Mouse (Mus musculus) bone marrow macrophage, adult 2 months (primary cell): ENCODE results near the gene Cep128. TPM values are rescaled to one million over a fixed set of nuclear protein-coding genes. Genes with fewer than 3 reads are reported as not detected.

Experiments used
- H3K27ac ChIP-seq: 2 replicates; pipeline ENCODE4 v1.5.1; 2012; ENCODE audit warnings: low read depth, low read length; ENCODE audit not compliant: insufficient read depth
- H3K4me1 ChIP-seq: 2 replicates; pipeline ENCODE4 v1.6.1; 2012; ENCODE audit warnings: low read length; ENCODE audit not compliant: control insufficient read depth, insufficient read depth
- H3K4me3 ChIP-seq: 2 replicates; pipeline ENCODE4 v1.5.1; 2012; ENCODE audit warnings: mild to moderate bottlenecking, low read length, moderate library complexity; ENCODE audit not compliant: insufficient read depth
- CTCF ChIP-seq: IDR thresholded peaks from 2 replicates; pipeline ENCODE4 v1.5.1; 2012; ENCODE audit warnings: low read depth, mild to moderate bottlenecking, low read length, moderate library complexity
- POLR2A ChIP-seq: IDR thresholded peaks from 2 replicates; pipeline ENCODE4 v1.6.1; 2012; ENCODE audit warnings: mild to moderate bottlenecking, low read depth, low read length, borderline replicate concordance
- polyA plus RNA-seq: library from polyadenylated mRNA; stranded (reverse); fragments of >200 nt; gene quantifications from 2 replicates; pipeline ENCODE4 v1.2.4, GENCODE M21; 2012; ENCODE audit not compliant: missing spikeins, insufficient read depth, insufficient read length

Gene Cep128
- polyA plus RNA-seq, 1 experiment = 21.0 TPM

DNA sequence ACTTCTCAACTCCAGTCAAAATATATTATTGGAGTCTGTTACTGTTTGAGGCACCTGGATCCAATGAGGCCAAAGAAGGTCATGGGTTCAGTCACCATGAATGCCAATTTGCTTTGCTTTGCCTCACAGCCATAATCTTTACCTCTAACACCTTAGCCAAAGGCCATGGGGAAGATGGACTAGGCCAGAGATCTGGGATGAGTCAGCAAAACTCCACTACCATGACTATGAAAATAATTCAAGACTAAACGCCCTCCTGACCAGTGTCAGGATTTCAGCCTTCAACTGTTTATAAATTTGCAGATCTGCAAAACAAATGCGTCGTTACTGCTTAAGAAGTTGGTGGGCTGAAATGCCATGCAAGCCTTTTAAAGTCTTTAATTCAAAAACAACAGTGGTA, 76.5 kb downstream of the Cep128 start:
- H3K4me3 ChIP-seq = no peak overlapping the region
- H3K4me1 ChIP-seq = peaks cover 24% of the 10 kb centered on the region
- no peak overlapping the region for H3K27ac ChIP-seq
- TF ChIP-seq POLR2A (no peak), CTCF (no peak)

DNA sequence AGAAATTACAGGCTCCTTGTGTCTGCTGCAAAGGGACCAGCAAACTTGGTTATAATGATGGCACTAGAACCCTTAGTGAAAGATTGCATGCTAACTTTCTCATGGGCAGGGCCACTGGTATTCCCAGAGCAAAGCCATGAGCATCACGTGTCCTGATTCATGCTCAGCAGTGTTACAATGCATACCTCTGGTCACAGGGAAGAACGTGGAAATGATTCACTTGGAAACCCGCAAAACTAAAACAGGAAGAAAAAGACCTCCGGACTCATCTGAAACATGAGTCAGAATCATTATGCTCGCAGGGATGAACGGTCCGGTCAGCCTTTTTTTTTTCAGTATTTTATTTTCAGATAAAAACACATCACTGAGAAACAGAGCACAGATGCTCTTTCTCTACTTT, 78.4 kb downstream of the Cep128 start:
- peaks cover 18% of the 10 kb centered on the region for H3K4me1 ChIP-seq
- peak overlapping the region; percentile 88 for H3K27ac ChIP-seq
- TF ChIP-seq CTCF (no peak), POLR2A (no peak)
- H3K4me3 ChIP-seq = no peak overlapping the region

DNA sequence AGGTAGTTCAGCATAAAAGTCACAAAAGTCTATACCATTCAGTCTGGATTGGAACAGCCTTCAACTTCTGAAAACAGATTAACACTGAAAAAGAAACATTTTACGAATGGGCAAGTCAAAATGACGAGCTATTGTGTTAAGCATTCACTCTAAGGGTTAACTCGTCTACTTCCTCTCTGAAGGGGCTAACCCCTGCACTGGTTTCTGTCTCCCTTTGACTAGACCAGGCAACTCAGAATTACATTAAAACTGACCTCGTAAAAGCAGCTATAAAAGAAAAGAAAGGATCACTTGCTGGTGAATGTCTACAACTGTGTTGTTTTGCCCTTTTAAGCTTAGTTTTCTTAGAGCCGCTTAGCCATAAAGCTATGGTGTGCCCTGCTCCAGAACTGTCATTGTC, 79.2 kb downstream of the Cep128 start:
- Histone ChIP-seq H3K4me1 (peaks cover 18% of the 10 kb centered on the region), H3K4me3 (no peak overlapping the region), H3K27ac (peak overlapping the region; percentile 88)
- no peak for TF ChIP-seq CTCF
- no peak for TF ChIP-seq POLR2A

DNA sequence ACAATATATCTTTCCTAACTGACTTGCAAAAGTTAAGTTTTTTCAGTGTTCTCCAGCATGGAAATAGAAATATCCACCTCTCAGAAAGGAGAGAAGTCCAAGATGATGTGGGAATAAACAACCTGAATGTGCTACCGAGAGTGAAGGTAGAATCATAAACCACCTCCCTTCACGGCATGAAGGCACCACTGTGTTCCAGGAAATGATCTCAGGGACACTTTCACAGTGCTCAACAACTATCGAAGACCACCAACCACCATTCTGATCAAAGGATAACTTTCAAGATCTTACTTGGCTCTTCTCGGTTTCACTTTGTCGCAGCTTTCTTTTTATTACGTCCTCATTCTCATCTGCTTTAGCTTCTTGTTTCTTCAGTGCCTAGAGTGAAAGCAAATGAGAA, 85.5 kb downstream of the Cep128 start:
- no peak overlapping the region for H3K4me3 ChIP-seq
- TF ChIP-seq POLR2A (no peak), CTCF (no peak)
- no peak overlapping the region for H3K27ac ChIP-seq
- H3K4me1 ChIP-seq = no peaks in the 10 kb centered on the region

DNA sequence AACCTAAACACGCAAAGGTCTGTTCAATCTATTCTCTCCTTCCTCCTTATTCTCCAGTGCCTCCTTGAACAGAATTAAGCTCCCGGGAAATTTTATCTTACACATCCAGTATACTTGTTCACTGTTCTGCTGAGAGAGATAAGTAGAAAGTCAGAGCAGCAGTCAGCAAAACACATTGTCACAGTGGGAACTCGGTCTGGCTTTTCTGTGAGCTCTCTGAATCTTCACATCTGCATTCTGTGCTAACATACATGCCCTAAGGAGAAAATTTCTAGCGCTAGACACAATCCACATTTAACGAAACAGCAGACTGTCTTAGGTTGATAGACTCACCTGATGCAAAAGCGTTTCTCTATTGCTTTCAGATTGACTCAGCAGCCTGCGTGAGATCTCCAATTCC, 88.3 kb downstream of the Cep128 start:
- Histone ChIP-seq H3K4me3 (no peak overlapping the region), H3K4me1 (peaks cover 9% of the 10 kb centered on the region), H3K27ac (no peak overlapping the region)
- TF ChIP-seq POLR2A (no peak), CTCF (no peak)

DNA sequence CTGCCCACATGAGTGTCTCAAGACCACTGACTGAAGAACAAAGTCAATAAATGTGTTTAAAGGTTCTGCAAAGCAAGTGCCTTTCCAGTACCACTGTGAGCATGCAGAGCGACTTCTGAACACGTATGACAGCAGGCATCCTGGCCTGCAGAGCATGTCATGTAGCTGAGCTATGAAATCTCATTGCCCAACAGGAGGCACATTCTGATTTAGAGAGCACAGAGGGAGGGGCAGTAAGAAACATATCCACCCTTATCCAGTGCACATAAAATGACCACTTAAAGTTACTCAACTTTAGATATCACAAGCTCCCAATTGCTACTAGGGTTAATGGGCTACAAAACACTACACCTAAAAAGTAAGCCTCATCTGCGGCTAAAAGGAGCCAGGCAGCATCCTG, 88.8 kb downstream of the Cep128 start:
- Histone ChIP-seq H3K4me3 (no peak overlapping the region), H3K27ac (no peak overlapping the region), H3K4me1 (peaks cover 9% of the 10 kb centered on the region)
- no peak for TF ChIP-seq CTCF
- no peak for TF ChIP-seq POLR2A

DNA sequence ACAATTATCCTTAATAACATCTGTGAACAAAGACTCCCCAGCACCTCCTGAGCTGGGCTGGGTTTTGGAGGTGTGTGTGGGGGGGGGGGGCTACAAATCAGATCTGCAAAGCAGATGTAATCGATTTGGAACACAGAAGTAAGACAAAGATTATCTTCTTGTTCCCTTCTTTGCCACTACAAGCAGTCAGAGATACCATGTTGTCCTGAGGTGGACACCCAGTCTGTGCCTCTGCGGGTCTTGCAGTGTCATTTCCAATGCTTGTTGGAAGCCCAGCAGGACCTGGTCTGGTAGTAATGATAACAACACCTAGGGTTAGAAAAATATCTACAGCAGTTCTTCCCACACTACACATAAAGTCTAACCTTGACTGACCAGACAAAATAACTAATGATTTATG, 110.3 kb downstream of the Cep128 start:
- H3K4me3 ChIP-seq = no peak overlapping the region
- no peak for TF ChIP-seq POLR2A
- no peak for TF ChIP-seq CTCF
- peaks cover 15% of the 10 kb centered on the region for H3K4me1 ChIP-seq
- H3K27ac ChIP-seq = no peak overlapping the region

DNA sequence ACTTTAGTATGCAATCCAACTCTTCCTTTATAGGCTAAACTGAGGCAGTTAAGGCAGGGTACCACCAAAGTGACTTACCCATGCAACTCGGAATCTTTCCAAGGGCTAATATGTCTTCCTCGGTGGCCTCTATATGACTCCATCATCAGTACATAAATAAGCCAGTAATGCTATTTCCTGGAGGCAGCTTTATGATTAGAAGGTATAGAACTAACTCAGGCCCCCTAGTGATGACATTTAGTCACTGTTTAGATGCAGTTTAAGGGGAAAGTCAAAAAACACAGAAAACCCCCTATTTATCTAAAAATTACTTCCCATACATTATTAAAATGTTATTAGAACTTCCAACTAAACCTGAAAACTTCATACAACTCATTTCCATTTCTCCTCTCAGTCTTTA, 114.6 kb downstream of the Cep128 start:
- Histone ChIP-seq H3K4me1 (peaks cover 30% of the 10 kb centered on the region), H3K27ac (no peak overlapping the region)
- TF ChIP-seq CTCF (no peak), POLR2A (no peak)

DNA sequence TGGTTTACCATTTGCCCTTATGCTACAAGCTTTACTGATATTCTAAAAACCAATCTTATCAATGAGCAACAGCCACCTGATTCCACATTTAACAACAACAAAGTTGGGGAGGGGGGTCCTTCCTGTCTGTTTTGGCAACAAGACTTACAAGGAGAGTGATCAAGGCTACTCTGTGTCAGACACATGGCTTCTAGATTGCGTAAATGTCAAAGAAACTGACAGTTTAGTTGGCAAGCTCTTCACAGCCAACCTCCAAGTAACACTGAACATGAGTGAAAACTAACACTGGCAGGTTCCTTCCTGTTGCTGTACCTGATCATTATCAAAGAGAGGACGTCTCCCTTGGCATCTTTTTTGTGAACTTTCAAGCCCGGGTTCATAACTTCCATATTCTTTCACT, 115.2 kb downstream of the Cep128 start:
- TF ChIP-seq CTCF (no peak), POLR2A (no peak)
- peaks cover 30% of the 10 kb centered on the region for H3K4me1 ChIP-seq
- H3K27ac ChIP-seq = peak overlapping the region; percentile 28
- no peak overlapping the region for H3K4me3 ChIP-seq

More for the DNA sequence above, 114.6 kb downstream of the Cep128 start:
- no peak overlapping the region for H3K4me3 ChIP-seq

DNA sequence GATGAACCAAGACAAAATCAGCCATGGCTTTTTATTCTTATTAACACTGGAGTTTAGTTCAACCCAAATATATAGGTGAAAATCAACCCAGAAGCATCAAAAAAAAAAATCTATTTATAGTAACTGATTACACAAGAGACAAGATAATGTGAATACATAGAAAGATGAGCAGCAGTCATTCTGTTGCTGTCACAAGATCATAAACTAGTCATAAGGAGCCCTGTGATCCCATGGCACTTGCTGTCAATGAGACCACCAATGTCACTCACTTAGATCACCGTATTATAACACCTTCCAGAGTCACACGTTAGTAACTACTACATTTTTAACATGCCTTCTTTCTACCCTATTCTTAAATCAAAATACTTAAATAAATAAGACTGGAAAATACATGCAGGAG, 118.2 kb downstream of the Cep128 start:
- Histone ChIP-seq H3K27ac (0 out of 2 replicates have a peak overlapping the region, but pooled peaks have one; percentile 4), H3K4me3 (no peak overlapping the region), H3K4me1 (peaks cover 36% of the 10 kb centered on the region)
- no peak for TF ChIP-seq CTCF

DNA sequence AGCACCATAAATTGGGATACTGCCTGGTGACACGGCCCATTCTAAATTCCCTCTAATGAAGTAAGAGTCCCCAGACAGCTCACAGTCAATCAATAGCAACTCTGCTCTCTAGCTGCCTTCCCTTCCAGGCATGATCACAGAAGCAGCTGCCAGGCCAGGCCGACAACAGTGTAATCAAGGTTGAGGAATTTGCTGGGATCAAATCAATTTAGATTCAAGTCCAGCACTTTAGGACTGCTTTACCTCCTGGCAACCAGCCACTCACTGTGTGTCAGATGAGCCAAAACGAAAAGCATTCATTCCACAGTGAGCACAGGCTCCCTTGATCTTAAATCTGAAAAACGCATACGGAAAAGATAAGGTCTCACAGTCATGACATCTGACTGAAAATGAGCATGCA, 118.7 kb downstream of the Cep128 start:
- Histone ChIP-seq H3K4me1 (peaks cover 36% of the 10 kb centered on the region), H3K4me3 (no peak overlapping the region), H3K27ac (peak overlapping the region; percentile 35)
- TF ChIP-seq CTCF (no peak), POLR2A (no peak)
